Mouse (Mus musculus): ENCODE results near the gene Tssk1.

DNA sequence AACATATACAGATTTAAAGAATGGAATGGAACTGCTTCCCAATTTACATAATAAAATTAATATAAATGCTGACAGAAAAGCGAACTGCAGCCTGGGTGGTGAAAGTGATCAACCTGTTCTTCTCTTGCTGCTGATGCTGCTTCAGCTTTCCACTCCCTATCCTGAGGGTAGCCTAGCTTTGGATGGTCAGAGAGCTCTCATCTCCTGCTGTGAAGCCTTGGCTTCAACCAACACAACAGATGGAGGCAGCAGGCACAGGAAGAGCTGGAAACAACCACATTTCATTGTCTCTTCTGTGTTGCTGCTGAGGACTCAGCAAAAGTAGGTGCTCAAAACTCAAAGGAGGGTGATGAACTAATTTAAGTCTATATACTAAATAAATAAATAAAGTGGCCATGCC is 42.2 kb upstream of the Tssk1 start:
- TF ChIP-seq CTCF (IDR thresholded peaks at IDR 0.05; ENCODE audit: control insufficient read depth, insufficient read depth, low read length): no peak
- no peak for TF ChIP-seq POLR2A (IDR thresholded peaks at IDR 0.05; ENCODE audit: borderline replicate concordance, control insufficient read depth, low read depth, low read length)

Measured in bone marrow, adult 2 months (tissue).